Mouse (Mus musculus): Measurements from ENCODE around the gene Sh3bgrl2. TPM values are rescaled to one million over a fixed set of nuclear protein-coding genes. Genes with fewer than 3 reads are reported as not detected.

The Sh3bgrl2 gene
- polyA plus RNA-seq, 1 experiment = not detected

DNA sequence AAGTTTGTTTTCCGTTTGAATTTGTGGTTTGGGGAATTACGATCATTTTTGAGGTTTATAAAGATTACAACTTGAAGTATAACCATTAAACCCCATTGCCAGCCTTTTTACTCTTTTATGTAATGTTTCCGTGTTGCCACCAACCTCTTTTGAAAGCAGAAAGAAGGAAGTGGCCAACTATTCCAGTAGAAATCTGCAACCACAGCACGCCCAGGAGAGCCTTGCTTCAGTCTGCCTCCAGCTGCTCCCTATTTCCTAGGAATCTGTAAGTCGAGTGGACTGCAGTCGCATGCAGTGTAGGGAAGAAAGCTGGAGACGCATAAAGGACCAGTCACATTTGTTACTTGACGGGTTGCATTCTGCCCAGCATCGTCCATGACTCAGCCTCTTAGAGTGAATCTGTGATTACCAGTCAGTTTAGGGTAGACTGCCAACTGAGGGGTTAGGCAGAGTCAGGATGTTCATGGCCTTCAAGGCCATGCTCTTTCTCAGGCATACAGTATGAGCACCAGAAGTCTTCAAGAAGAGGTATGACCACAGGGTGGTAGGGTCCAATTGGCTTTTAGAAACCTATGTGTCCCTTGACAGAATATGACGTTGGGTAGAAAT, 43.8 kb downstream of the Sh3bgrl2 start:
- Histone ChIP-seq H3K4me3 (ENCODE audit: insufficient read depth, low read depth, low read length) (no peak overlapping the region), H3K27ac (ENCODE audit: insufficient read depth, low read depth, low read length) (0 out of 2 replicates have a peak overlapping the region, but pooled peaks have one; percentile 10), H3K4me1 (ENCODE audit: control insufficient read depth, insufficient read depth, low read length) (peaks cover 18% of the 10 kb centered on the region)
- WGBS = 77% methylated on average over 10 of the region's 10 CpGs
- TF ChIP-seq POLR2A (IDR thresholded peaks at IDR 0.05; ENCODE audit: insufficient read depth, low read depth, low read length) (no peak), CTCF (IDR thresholded peaks at IDR 0.05; ENCODE audit: insufficient read depth, low read depth, low read length) (no peak)

- 92% methylated on average over 5 of the region's 5 CpGs for WGBS
- Histone ChIP-seq H3K27ac (ENCODE audit: insufficient read depth, low read depth, low read length) (0 out of 2 replicates have a peak overlapping the region, but pooled peaks have one; percentile 3), H3K4me1 (ENCODE audit: control insufficient read depth, insufficient read depth, low read length) (peaks cover 24% of the 10 kb centered on the region), H3K4me3 (ENCODE audit: insufficient read depth, low read depth, low read length) (no peak overlapping the region)
- TF ChIP-seq POLR2A (IDR thresholded peaks at IDR 0.05; ENCODE audit: insufficient read depth, low read depth, low read length) (no peak), CTCF (IDR thresholded peaks at IDR 0.05; ENCODE audit: insufficient read depth, low read depth, low read length) (no peak)
These were observed 45.7 kb downstream of the Sh3bgrl2 start for GRCm38 (mm10) chr9:83593811-83594210.

GRCm38 (mm10) chr9:83596132-83596531, 48.0 kb downstream of the Sh3bgrl2 start:
- no peak for TF ChIP-seq POLR2A (IDR thresholded peaks at IDR 0.05; ENCODE audit: insufficient read depth, low read depth, low read length)
- TF ChIP-seq CTCF (IDR thresholded peaks at IDR 0.05; ENCODE audit: insufficient read depth, low read depth, low read length) = no peak

GRCm38 (mm10) chr9:83596646-83597481, 48.7 kb downstream of the Sh3bgrl2 start:
- no peak overlapping the region for H3K4me3 ChIP-seq (ENCODE audit: insufficient read depth, low read depth, low read length)
- H3K4me1 ChIP-seq (ENCODE audit: control insufficient read depth, insufficient read depth, low read length) = peaks cover 27% of the 10 kb centered on the region
- no peak for TF ChIP-seq CTCF (IDR thresholded peaks at IDR 0.05; ENCODE audit: insufficient read depth, low read depth, low read length)
- TF ChIP-seq POLR2A (IDR thresholded peaks at IDR 0.05; ENCODE audit: insufficient read depth, low read depth, low read length) = no peak
- peak overlapping the region; percentile 50; the same call in 1 of the 2 replicates for H3K27ac ChIP-seq (ENCODE audit: insufficient read depth, low read depth, low read length)
- 67% methylated on average over 13 of the region's 13 CpGs for WGBS

More at GRCm38 (mm10) chr9:83596132-83596531, 48.0 kb downstream of the Sh3bgrl2 start:
- 45% methylated on average over 6 of the region's 6 CpGs for WGBS
- Histone ChIP-seq H3K4me3 (ENCODE audit: insufficient read depth, low read depth, low read length) (no peak overlapping the region), H3K4me1 (ENCODE audit: control insufficient read depth, insufficient read depth, low read length) (peaks cover 27% of the 10 kb centered on the region), H3K27ac (ENCODE audit: insufficient read depth, low read depth, low read length) (peak overlapping the region; percentile 46; the same call in 1 of the 2 replicates)

DNA sequence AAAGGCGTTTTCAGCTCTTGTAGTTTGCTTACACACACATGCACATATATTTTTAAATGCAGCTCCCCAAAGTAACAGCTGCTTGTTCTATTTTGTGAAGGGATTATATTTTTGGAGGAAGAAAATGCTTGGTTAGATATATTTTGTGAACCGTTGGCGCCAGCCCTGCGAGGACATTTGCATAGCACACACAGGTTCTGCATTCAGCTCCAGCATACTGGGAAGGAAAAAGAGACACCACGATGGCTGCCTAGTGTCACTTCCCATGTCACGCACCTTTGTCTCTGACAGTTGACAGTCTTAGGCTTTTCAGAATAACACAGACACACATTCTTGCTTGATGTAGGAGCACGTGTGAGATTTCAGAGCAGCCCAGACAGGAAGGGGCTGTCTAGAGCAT, 49.9 kb downstream of the Sh3bgrl2 start:
- Histone ChIP-seq H3K4me3 (ENCODE audit: insufficient read depth, low read depth, low read length) (no peak overlapping the region), H3K4me1 (ENCODE audit: control insufficient read depth, insufficient read depth, low read length) (peaks cover 25% of the 10 kb centered on the region), H3K27ac (ENCODE audit: insufficient read depth, low read depth, low read length) (peak overlapping the region; percentile 70)
- no peak for TF ChIP-seq CTCF (IDR thresholded peaks at IDR 0.05; ENCODE audit: insufficient read depth, low read depth, low read length)
- TF ChIP-seq POLR2A (IDR thresholded peaks at IDR 0.05; ENCODE audit: insufficient read depth, low read depth, low read length) = no peak
- WGBS = 48% methylated on average over 7 of the region's 7 CpGs

DNA sequence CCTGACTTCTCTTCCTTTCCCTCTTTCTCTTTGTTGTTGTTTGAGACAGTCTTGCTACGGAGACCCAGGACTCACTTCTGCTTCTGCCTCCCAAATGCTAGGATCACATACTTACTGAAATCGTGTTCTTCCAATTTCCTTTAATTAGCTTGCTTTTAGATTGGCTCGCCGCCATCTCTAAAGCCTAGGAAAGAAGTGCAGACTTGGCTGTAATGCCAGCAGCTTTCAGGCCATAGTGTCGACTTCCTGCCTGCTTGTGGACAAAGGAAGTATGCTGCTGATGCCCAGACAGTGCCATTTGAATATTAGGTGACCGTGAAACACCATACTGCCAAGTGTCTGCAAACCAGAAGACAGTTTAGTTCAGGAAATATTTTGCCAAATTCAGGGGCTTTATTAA, 51.4 kb downstream of the Sh3bgrl2 start:
- TF ChIP-seq CTCF (IDR thresholded peaks at IDR 0.05; ENCODE audit: insufficient read depth, low read depth, low read length) (no peak), POLR2A (IDR thresholded peaks at IDR 0.05; ENCODE audit: insufficient read depth, low read depth, low read length) (no peak)
- WGBS = 31% methylated on average over 6 of the region's 6 CpGs
- Histone ChIP-seq H3K27ac (ENCODE audit: insufficient read depth, low read depth, low read length) (peak overlapping the region; percentile 26; the same call in 1 of the 2 replicates), H3K4me1 (ENCODE audit: control insufficient read depth, insufficient read depth, low read length) (peaks cover 22% of the 10 kb centered on the region), H3K4me3 (ENCODE audit: insufficient read depth, low read depth, low read length) (no peak overlapping the region)

GRCm38 (mm10) chr9:83600286-83601048, 52.3 kb downstream of the Sh3bgrl2 start:
- 79% methylated on average over 10 of the region's 10 CpGs for WGBS
- TF ChIP-seq CTCF (IDR thresholded peaks at IDR 0.05; ENCODE audit: insufficient read depth, low read depth, low read length) (no peak), POLR2A (IDR thresholded peaks at IDR 0.05; ENCODE audit: insufficient read depth, low read depth, low read length) (no peak)
- H3K27ac ChIP-seq (ENCODE audit: insufficient read depth, low read depth, low read length) = no peak overlapping the region
- peaks cover 24% of the 10 kb centered on the region for H3K4me1 ChIP-seq (ENCODE audit: control insufficient read depth, insufficient read depth, low read length)
- no peak overlapping the region for H3K4me3 ChIP-seq (ENCODE audit: insufficient read depth, low read depth, low read length)

DNA sequence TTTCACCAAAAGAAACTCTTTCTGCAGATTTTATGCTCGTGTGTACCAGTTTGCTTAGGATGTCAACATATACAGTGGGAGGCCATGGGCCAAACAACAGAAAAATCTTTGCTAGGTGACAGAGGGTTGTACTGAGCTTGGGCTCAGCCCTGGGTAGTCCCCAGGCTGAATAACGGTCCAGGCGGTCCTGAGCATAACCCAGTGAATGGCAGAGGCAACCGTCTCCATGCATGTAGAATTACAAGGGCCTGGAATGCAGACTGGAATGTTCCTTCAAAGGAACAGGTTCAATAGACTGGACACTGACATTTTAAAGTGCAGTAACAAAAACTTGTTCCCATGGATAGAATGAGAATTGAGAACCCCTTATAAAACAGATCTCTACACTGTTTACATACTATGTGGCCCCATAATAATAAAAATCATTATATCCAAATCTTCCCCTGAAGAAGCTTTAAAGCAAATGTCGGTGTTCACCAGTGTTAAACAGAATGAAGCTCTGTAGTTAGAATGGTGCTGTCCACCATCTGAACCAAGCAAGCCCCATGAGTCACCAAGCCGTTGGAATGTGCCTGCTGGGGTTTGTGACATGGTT, 54.1 kb downstream of the Sh3bgrl2 start:
- TF ChIP-seq CTCF (IDR thresholded peaks at IDR 0.05; ENCODE audit: insufficient read depth, low read depth, low read length) (no peak), POLR2A (IDR thresholded peaks at IDR 0.05; ENCODE audit: insufficient read depth, low read depth, low read length) (no peak)
- H3K4me1 ChIP-seq (ENCODE audit: control insufficient read depth, insufficient read depth, low read length) = peaks cover 17% of the 10 kb centered on the region
- no peak overlapping the region for H3K27ac ChIP-seq (ENCODE audit: insufficient read depth, low read depth, low read length)
- WGBS = 54% methylated on average over 6 of the region's 6 CpGs
- no peak overlapping the region for H3K4me3 ChIP-seq (ENCODE audit: insufficient read depth, low read depth, low read length)

Measured in olfactory bulb, adult 2 months (tissue).